Mouse (Mus musculus): ENCODE results near the gene Akap13.

DNA sequence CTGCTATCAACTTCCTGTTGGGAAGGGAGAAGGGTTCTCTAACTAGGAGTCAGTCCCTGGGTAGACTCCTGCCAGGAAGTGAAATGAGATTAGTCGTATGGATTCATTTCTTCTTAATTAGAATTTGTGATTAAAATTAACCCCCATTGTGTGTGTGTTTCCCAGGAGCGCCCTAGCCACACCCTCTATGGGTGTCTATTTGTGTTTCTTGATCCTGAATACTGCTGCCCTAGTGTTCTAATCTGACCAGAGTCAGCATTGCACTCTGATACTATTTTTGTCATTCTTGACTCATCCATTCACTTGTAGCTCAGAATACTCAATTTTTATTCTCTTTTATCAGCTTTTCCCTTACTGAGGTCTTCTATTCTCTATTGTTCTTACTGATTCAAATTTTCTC is 115.7 kb downstream of the Akap13 start:
- TF ChIP-seq CTCF (IDR thresholded peaks at IDR 0.05) (no peak), EP300 (IDR thresholded peaks at IDR 0.05) (no peak)

Measured in lung, postnatal 0 days (tissue).